Mouse (Mus musculus) MEL (cell line): ENCODE measurements around the gene Ciz1.

Experiments
- CHD1 ChIP-seq: IDR thresholded peaks from 2 replicates; pipeline ENCODE4 v1.6.1; 2012; ENCODE audit warnings: low read depth, mild to moderate bottlenecking, inconsistent platforms, low read length, improper control_type of control experiment
- CTCF ChIP-seq, 3 experiments: IDR thresholded peaks in 2 of 3; conservative IDR thresholded peaks in 1 of 3; 2 replicates each; pipeline ENCODE4 v1.5.1; 2011 to 2012; ENCODE audit warnings: low read length in 3 of 3, low read depth in 2 of 3, mild to moderate bottlenecking in 2 of 3, improper control_type of control experiment in 1 of 3, inconsistent platforms in 1 of 3, mixed read lengths in 1 of 3, moderate library complexity in 1 of 3; ENCODE audit not compliant: control insufficient read depth in 1 of 3, insufficient read depth in 1 of 3, poor library complexity in 1 of 3, severe bottlenecking in 1 of 3
- EP300 ChIP-seq, 2 experiments: IDR thresholded peaks; 2 replicates each; pipeline ENCODE4 v1.6.1; 2011; ENCODE audit warnings: improper control_type of control experiment in 2 of 2, low read length in 2 of 2, low read depth in 1 of 2, mild to moderate bottlenecking in 1 of 2
- MAZ ChIP-seq: IDR thresholded peaks from 2 replicates; pipeline ENCODE4 v1.6.1; 2012; ENCODE audit warnings: low read depth, mild to moderate bottlenecking, inconsistent platforms, low read length, improper control_type of control experiment
- MEF2A ChIP-seq: IDR thresholded peaks from 2 replicates; pipeline ENCODE4 v1.6.1; 2014; ENCODE audit warnings: low read depth, mild to moderate bottlenecking, inconsistent platforms, low read length, improper control_type of control experiment; ENCODE audit not compliant: poor library complexity, insufficient replicate concordance, severe bottlenecking; ENCODE audit errors: extremely low read depth
- POLR2A ChIP-seq, 2 experiments: IDR thresholded peaks; 2 replicates each; pipeline ENCODE4 v1.6.1; 2011 to 2012; ENCODE audit warnings: low read length in 2 of 2, mild to moderate bottlenecking in 2 of 2, control low read depth in 1 of 2, improper control_type of control experiment in 1 of 2, low read depth in 1 of 2, moderate library complexity in 1 of 2; ENCODE audit not compliant: control insufficient read depth in 1 of 2, insufficient read depth in 1 of 2, poor library complexity in 1 of 2
- TCF12 ChIP-seq: IDR thresholded peaks from 2 replicates; pipeline ENCODE4 v1.6.1; 2014; ENCODE audit warnings: low read depth, mild to moderate bottlenecking, inconsistent platforms, low read length, improper control_type of control experiment, moderate library complexity
- USF1 ChIP-seq: IDR thresholded peaks from 2 replicates; pipeline ENCODE4 v1.6.1; 2014; ENCODE audit warnings: low read depth, mild to moderate bottlenecking, inconsistent platforms, low read length, improper control_type of control experiment, moderate library complexity

GRCm38 (mm10) chr2:32306176-32306575, 46.0 kb upstream of the Ciz1 start:
- TF ChIP-seq MAZ (no peak), USF1 (no peak), POLR2A (IDR thresholded peaks at IDR 0.05; ENCODE audit: control insufficient read depth in 1 of 2, insufficient read depth in 1 of 2, low read depth in 1 of 2, low read length in 2 of 2, poor library complexity in 1 of 2) (no peak), CHD1 (no peak), EP300 (IDR thresholded peaks at IDR 0.05; ENCODE audit: low read depth in 1 of 2, low read length in 2 of 2) (no peak), CTCF (IDR thresholded peaks at IDR 0.05 in 2 of 3, conservative IDR thresholded peaks at IDR 0.05 in 1 of 3; ENCODE audit: control insufficient read depth in 1 of 3, insufficient read depth in 1 of 3, low read depth in 2 of 3, low read length in 3 of 3, poor library complexity in 1 of 3, severe bottlenecking in 1 of 3) (no peak), MEF2A (no peak), TCF12 (no peak)
